Mouse (Mus musculus) brown adipose tissue, adult 24 weeks (tissue): ENCODE results near the gene Adtrp. TPM values are rescaled to one million over a fixed set of nuclear protein-coding genes. Genes with fewer than 3 reads are reported as not detected.

Experiments
- H3K27ac ChIP-seq: fragments of 200-500 bp; replicated peaks from 2 replicates; pipeline ENCODE4 v1.5.1; 2012; ENCODE audit warnings: low read depth, mild to moderate bottlenecking, low read length
- H3K4me1 ChIP-seq: fragments of 200-500 bp; 2 replicates; pipeline ENCODE4 v1.6.1; 2012; ENCODE audit warnings: low read length, mixed read lengths; ENCODE audit not compliant: control insufficient read depth, insufficient read depth, insufficient read length
- H3K4me3 ChIP-seq: fragments of 200-500 bp; 2 replicates; pipeline ENCODE4 v1.5.1; 2012; ENCODE audit warnings: low read depth, mild to moderate bottlenecking, low read length, moderate library complexity; ENCODE audit not compliant: insufficient read depth
- polyA plus RNA-seq: library from polyadenylated mRNA; stranded (reverse); fragments of >200 nt; gene quantifications from 2 replicates; pipeline ENCODE4 v1.2.4, GENCODE M21; 2012; ENCODE audit not compliant: missing spikeins, insufficient read depth, insufficient read length

Adtrp gene
- polyA plus RNA-seq, 1 experiment: 115 TPM

DNA sequence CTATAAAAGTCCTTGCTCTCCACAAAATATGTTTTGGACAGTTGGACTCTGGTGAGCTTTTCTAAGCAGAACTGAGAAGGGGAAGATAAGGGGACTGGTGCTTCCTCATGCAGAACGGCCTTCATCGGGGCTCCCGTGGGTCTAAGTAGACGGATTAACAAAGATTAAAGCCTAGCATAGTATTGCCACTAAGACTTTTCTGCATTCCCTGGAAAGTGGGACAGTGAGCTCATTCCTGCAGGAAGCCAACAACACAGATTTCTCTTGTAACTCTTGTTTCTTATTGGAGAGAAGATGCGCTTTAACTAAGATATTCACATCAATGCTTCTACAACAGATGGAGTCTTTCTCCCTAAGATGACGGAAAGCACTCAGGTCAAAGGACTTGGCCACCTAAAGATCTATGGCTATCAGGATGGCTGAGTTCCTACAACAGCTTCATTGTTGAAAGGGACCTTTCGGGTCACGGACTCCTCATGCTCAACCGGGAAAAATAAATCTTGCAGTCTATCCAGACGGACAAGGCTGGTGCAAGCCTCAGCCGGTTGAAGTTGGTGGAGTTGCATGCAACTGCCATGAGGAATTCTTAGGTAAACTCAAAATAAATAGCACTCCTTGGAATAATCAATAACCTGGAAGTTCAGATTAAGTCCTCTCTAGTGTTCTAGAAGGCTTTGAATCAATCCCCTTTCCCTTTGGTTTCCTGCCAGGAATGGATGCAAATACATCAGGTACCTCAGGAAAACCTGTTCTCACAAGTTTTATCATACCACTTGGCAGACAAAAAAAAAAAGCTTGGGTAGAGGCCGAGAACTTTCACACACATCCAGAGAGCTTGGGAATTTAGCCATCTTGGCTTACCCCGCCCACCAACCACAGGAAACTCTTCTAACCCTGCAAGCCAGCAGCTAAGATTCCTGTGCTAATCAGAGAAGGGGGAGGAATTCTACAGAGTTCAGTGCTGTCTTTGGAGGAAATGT is 8.0 kb upstream of the Adtrp start:
- no peak overlapping the region for H3K4me3 ChIP-seq
- H3K27ac ChIP-seq: peak overlapping the region; percentile 61
- H3K4me1 ChIP-seq: peaks cover 9% of the 10 kb centered on the region

DNA sequence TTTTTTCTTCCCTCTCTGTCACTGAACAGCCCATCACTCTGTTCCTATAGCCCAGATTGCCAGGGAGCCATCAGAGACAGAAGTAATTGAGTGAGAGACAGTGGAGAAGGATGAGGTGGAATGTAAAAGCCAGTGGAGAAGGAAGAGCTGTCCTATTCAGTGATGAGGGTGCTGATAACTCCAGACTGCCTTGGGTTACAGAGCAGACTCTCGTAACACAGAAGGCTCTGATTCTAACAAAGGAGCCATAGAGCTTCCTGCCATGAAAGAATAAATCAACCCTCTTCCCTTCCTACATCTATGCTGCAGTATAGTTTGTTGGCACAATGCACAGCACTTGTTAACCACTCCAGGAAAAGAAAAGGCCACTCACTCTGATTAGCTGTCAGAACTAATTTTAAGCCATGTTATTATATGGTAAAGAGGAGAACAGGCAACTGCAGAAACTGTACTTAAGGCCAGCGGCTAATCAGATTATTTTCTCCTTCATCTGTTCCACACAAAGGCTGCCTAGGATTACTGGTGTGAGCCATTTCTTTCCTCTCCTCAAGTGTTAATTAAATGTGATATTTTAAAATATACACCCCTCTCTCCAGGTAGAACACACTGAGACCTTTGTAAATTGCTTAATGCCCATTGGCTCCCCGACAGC is 3.4 kb upstream of the Adtrp start:
- no peak overlapping the region for H3K27ac ChIP-seq
- no peak overlapping the region for H3K4me3 ChIP-seq
- peaks cover 6% of the 10 kb centered on the region for H3K4me1 ChIP-seq

DNA sequence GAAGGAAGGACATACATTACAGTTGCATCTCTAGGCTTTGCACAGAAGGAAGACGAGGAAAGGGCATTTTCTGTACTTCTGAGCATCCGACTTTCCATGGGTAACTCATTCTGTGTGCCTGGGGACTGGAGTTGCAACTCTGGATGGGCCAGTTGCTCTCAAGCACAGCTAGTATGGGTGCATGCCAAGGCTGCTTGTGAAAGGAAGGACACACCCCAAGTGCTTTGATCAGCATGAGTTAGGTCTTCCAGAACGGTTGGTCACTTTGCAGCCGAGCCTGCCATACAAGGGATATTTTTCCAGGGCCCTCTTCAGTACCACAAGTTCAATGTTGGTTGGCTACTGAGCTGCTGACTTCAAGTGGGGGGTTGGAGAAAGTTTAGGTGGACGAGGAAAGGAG is 968 bp downstream of the Adtrp start:
- Histone ChIP-seq H3K4me1 (0 out of 2 replicates have a peak, but pooled peaks cover 3% of the 10 kb centered on the region), H3K4me3 (peak overlapping the region; percentile 35), H3K27ac (peak overlapping the region; percentile 60)

DNA sequence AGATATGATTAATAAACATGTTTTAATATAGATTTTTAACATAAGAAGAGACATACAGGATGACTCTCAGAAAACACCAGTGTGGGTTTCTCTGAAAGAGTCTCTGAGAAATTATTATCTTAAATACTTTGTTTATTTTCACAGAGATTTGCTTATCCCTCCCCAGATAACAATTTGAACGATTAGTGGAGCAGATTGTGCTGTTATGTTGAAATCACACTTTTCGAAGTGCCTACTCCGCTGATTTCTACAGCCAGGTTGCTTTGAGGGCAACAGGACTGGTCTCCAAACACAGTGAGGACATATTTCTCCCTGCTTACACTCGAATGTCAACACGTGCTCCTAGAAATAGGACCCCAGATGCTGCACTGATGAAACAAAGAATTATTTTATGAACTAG is 2.5 kb downstream of the Adtrp start:
- H3K27ac ChIP-seq: no peak overlapping the region
- H3K4me3 ChIP-seq: no peak overlapping the region
- H3K4me1 ChIP-seq: 0 out of 2 replicates have a peak, but pooled peaks cover 3% of the 10 kb centered on the region

DNA sequence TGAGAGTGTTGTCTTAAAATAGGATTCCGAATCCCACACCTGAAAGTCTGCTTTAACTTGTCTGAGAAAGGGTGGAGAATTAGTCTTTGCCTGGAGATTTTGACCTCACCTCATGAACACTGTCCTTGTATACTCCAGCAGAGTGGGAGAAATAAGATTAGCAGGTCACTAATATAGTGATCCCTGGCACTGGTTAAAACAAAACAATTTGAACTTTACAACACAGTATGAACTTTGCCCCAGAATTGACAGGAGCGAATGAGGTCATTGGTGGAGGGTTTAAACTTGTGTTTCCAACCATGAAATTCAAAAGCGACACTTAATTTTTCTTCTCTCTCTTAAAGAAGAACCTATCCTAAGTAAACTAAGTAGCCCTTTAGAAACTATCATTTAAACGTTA is 3.4 kb downstream of the Adtrp start:
- Histone ChIP-seq H3K27ac (peak overlapping the region; percentile 70), H3K4me3 (no peak overlapping the region), H3K4me1 (0 out of 2 replicates have a peak, but pooled peaks cover 3% of the 10 kb centered on the region)

DNA sequence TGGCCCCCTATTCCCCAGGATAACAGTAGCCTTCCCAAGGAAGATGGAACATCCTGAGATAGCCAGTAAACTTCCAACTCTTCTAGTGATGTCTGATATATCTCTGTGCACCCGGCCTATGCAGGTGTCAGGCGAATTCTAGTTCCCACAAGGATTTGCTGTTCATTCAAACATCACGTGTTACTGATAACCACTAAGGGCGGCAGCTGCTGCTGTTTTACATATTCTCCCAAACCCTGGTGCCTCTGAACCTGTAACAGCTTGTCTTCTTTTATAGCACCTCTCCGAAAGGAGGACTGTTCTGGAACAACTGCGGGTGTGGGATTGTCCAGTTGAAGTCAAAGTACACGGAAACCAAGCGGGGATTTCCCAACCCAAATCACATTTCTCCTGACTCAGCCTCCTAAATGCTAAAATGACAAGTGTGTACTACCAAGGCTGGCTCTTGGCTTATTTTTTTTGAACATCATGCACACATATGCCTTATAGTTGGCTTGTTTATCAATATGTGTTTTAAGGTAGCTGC is 13.8 kb downstream of the Adtrp start:
- H3K4me1 ChIP-seq: peaks cover 2% of the 10 kb centered on the region; the same call in 1 of the 2 replicates
- H3K27ac ChIP-seq: no peak overlapping the region
- no peak overlapping the region for H3K4me3 ChIP-seq

DNA sequence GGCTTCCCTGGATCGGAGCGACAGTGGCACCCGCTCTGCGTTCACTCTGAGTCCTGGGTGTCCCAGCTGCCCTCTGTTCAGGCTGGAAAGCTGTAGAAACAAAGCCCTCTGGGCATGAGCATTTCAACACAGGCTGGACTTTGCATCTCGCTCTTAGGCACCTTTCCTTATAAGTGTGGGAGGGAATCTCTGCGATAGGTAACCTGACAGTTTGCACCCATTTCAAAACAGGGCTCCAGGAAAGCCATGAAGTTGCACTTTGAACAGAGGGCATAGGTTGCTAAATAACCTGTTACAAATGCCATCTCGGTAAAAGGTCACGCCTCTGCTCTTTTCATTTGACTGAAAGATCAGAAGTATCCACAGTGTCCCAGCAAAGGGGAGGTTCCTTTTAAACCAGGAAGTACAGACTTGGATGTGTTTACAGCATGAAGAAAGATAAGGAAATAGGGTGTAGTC is 19.2 kb downstream of the Adtrp start:
- H3K4me1 ChIP-seq: peaks cover 6% of the 10 kb centered on the region; the same call in 1 of the 2 replicates
- peak overlapping the region; percentile 97 for H3K27ac ChIP-seq
- peak overlapping the region; percentile 19 for H3K4me3 ChIP-seq

DNA sequence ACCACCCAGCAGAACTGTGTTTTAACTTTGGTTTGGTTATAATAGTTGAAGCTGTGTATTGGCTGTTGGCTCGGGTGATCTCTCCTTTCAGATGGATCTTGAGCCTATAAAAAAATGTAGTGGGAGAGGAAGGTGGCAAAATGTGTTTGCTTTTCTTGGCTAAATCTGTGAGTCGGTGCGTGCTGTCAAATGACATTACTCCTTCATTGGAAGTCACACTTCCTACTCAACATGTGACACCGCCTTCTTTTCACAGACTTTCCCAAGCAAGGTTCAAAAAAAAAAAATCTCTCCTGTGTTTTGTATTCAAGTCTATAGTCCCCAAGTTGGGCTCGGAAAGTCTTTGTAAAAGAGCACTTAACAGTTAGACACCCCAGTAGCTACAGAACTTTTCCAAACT is 19.9 kb downstream of the Adtrp start:
- Histone ChIP-seq H3K4me3 (no peak overlapping the region), H3K4me1 (peaks cover 8% of the 10 kb centered on the region; the same call in 1 of the 2 replicates), H3K27ac (peak overlapping the region; percentile 97)

DNA sequence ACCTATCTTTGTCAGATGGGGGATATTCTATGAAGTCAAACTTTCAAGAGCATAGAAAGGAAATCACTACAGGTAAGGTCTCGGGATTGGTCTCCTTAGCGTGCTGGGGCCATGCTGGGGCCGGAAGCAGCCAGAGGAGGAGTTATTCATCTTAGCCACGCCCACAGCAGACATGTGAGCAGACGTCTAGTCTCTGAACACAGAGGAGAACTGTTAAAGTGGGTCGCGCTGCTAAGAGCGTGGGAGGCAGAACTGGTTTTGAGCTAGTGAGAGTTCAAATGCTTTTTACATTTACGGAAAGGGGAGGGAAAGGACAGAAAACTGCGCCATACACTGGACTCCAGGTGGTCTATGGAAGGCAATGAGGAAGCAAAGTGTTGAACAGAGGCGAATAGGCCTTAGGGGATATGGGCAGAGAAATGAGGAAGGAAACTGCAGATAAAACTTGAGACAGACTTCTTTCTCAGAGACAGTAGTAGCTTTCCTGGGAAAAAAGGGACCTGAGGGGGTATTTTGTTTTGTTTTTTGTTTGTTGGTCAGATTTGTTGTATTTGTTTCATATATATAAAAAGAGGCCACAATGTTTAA is 22.0 kb downstream of the Adtrp start:
- Histone ChIP-seq H3K4me1 (peaks cover 8% of the 10 kb centered on the region; the same call in 1 of the 2 replicates), H3K4me3 (no peak overlapping the region), H3K27ac (no peak overlapping the region)

DNA sequence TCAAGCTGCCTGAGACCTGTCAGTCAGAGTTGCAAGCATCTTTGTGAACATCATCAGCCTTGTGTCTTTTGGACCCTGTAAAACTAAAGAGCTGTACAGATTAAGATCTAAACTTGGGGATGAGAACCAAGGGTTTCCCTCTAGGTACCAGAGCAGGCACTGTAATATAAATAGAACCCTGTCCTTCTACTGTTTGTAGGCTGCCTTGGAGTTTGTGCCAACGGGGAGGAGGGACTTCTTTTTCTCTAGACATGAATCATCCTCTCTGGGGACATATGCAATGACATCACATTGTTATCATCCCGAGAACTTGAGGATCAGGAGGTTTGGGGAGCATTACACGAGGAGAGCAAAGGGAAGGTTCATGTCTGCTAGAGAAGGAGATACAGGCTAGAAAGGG is 24.4 kb downstream of the Adtrp start:
- Histone ChIP-seq H3K27ac (no peak overlapping the region), H3K4me3 (no peak overlapping the region), H3K4me1 (peaks cover 5% of the 10 kb centered on the region; the same call in 1 of the 2 replicates)

DNA sequence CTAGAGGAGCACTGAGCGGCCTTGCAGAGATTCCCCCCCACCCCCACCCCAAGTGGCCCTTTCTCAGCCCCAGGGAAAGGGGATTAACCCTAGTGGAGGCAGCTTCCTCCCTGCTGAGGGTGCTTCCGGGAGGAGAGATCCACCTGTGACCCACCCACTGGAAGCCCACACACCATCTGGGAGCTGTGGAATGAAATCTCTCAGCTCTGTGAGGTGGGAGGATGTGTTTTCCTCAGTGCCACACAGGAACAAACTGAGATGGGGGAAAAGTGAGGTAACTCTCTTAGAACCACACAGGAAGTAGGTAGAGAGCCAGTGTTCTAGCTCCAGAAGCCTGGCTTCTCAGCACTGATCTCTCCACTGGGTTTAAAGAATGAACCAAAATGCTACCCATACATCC is 24.9 kb downstream of the Adtrp start:
- Histone ChIP-seq H3K4me3 (no peak overlapping the region), H3K27ac (no peak overlapping the region), H3K4me1 (peaks cover 5% of the 10 kb centered on the region; the same call in 1 of the 2 replicates)

DNA sequence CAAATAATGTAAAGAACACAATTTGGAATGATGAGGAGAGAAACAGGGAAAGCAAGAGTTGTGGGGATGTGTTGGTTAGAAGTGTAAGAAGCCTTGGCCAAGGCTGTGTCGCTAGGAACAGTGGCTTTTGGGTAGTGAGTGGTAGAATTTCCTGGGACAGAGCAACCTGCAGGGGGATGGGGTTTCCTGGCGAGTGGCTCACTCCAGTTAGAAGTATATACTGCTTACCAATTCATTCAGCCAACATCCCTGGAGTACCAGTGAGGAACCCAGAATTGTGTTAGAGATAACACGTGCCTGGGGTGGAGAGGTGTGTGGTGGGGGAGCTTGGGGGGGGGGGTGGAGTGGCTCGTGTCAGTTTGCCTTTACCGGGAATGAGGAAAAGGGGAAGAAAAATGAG is 25.4 kb downstream of the Adtrp start:
- Histone ChIP-seq H3K27ac (no peak overlapping the region), H3K4me1 (peaks cover 3% of the 10 kb centered on the region; the same call in 1 of the 2 replicates), H3K4me3 (no peak overlapping the region)

DNA sequence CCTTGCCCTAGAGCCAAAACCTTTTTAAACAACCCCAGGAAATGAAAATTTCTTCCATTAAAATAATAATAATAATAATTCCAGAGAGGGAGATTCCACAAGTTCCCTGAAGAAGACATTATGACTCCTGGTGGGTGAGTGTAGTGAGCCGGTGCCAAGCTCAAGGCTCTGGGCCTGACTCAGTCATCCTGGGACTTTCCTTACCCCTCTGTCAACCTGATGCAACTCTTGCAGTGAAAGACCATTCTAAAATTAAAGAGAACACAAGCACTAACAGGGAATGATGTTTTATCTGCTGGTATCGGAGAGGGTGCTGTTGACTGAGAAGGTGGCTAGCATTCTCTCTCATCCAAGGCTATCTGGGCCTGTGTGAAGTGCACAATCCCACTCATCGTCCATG is 26.5 kb downstream of the Adtrp start:
- Histone ChIP-seq H3K4me3 (no peak overlapping the region), H3K4me1 (peaks cover 3% of the 10 kb centered on the region; the same call in 1 of the 2 replicates), H3K27ac (no peak overlapping the region)

DNA sequence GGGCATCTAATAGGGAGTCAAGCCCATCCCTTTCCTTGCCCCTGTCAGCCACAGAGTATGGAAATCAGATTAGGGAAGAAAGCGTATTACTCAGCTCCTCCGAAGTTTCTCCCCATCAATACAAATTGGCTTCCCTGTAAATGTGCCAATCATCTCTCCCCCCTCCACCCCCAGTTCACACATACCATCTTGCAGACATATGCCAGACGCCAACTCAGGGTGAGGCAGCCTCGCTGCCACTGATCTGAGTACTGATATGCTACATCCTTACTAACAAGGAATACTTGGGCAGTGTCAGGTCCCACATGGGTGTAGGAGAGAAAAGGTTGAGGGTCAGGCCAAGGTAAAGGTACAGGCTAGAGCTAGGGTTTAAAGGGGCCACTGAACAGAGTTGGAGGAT is 27.6 kb downstream of the Adtrp start:
- no peak overlapping the region for H3K4me3 ChIP-seq
- H3K27ac ChIP-seq: 0 out of 2 replicates have a peak overlapping the region, but pooled peaks have one; percentile 32
- H3K4me1 ChIP-seq: peaks cover 3% of the 10 kb centered on the region; the same call in 1 of the 2 replicates

DNA sequence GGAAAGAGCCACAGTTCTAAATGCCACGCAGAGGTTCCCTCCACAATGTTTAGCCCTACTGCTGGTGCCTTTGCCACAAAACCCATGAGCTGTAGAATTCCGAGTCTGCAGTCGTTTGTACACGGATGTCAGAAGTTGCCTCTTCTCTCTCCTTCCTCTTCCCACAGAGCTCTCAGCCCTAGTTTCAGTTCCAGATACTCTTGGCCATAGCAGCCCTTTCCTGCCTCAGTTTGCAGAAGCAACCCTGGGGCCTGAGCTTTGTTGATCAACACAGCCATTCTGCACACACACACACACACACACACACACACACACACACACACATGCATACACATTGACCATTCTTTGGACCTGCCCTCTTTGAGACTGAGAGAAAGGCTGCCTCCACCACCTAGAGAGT is 28.0 kb downstream of the Adtrp start:
- H3K27ac ChIP-seq: peak overlapping the region; percentile 59; the same call in 1 of the 2 replicates

More for the DNA sequence above, 28.0 kb downstream of the Adtrp start:
- H3K4me1 ChIP-seq: peaks cover 3% of the 10 kb centered on the region; the same call in 1 of the 2 replicates
- no peak overlapping the region for H3K4me3 ChIP-seq
